Mouse (Mus musculus) NIH3T3 (cell line): ENCODE results near the gene Eif4b.

Experiments used
- DNase-seq: peaks from one replicate; pipeline ENCODE4 v3.0.0-alpha.2; 2012; ENCODE audit warnings: low read depth

The Eif4b gene

GRCm38 (mm10) chr15:102116753-102117415 lies 43.3 kb downstream of the Eif4b start:
- no peak for DNase-seq

GRCm38 (mm10) chr15:102117461-102118443 lies 44.2 kb downstream of the Eif4b start:
- peak; percentile 80 for DNase-seq

GRCm38 (mm10) chr15:102118591-102118990 lies 45.0 kb downstream of the Eif4b start:
- no peak for DNase-seq

GRCm38 (mm10) chr15:102119121-102119830 lies 45.7 kb downstream of the Eif4b start:
- no peak for DNase-seq

- no peak for DNase-seq
Measured at GRCm38 (mm10) chr15:102119831-102120170, 46.2 kb downstream of the Eif4b start.

GRCm38 (mm10) chr15:102120530-102120929 lies 47.0 kb downstream of the Eif4b start:
- no peak for DNase-seq

- DNase-seq: peak; percentile 66
Measured at GRCm38 (mm10) chr15:102126303-102126702, 52.7 kb downstream of the Eif4b start.

- DNase-seq: no peak
Measured at GRCm38 (mm10) chr15:102133314-102133713, 59.7 kb downstream of the Eif4b start.

GRCm38 (mm10) chr15:102134709-102135108 lies 61.1 kb downstream of the Eif4b start:
- DNase-seq: no peak

- peak; percentile 50 for DNase-seq
Measured at GRCm38 (mm10) chr15:102135522-102136128, 62.1 kb downstream of the Eif4b start.

- peak; percentile 97 for DNase-seq
Measured at GRCm38 (mm10) chr15:102136129-102136758, 62.7 kb downstream of the Eif4b start, which contains the start of gene Spryd3. TSS of gene Spryd3 (minus strand) at chr15:102136234.

- DNase-seq: no peak
Measured at GRCm38 (mm10) chr15:102141120-102141519, 67.5 kb downstream of the Eif4b start.

- peak; percentile 95 for DNase-seq
Measured at GRCm38 (mm10) chr15:102142914-102143912, 69.6 kb downstream of the Eif4b start.

GRCm38 (mm10) chr15:102144274-102144711 lies 70.7 kb downstream of the Eif4b start, which contains the start of gene Igfbp6:
TSS of gene Igfbp6 (plus strand) at chr15:102144362.
- DNase-seq: peak; percentile 69

- peak; percentile 55 for DNase-seq
Measured at GRCm38 (mm10) chr15:102144726-102145125, 71.2 kb downstream of the Eif4b start.

GRCm38 (mm10) chr15:102145330-102145729 lies 71.8 kb downstream of the Eif4b start:
- DNase-seq: peak; percentile 97

- no peak for DNase-seq
Measured at GRCm38 (mm10) chr15:102146089-102146488, 72.5 kb downstream of the Eif4b start.
